Mouse (Mus musculus) erythroblast, embryonic 14.5 days (primary cell): Measurements from ENCODE around the gene Hephl1.

Experiments used
- GATA1 ChIP-seq: IDR thresholded peaks from 2 replicates; pipeline ENCODE4 v1.6.1; 2012; ENCODE audit warnings: low read length, inconsistent platforms, mixed read lengths
- TAL1 ChIP-seq: IDR thresholded peaks from 3 replicates; pipeline ENCODE4 v1.6.1; 2012; ENCODE audit warnings: low read length, inconsistent platforms, mixed read lengths

DNA sequence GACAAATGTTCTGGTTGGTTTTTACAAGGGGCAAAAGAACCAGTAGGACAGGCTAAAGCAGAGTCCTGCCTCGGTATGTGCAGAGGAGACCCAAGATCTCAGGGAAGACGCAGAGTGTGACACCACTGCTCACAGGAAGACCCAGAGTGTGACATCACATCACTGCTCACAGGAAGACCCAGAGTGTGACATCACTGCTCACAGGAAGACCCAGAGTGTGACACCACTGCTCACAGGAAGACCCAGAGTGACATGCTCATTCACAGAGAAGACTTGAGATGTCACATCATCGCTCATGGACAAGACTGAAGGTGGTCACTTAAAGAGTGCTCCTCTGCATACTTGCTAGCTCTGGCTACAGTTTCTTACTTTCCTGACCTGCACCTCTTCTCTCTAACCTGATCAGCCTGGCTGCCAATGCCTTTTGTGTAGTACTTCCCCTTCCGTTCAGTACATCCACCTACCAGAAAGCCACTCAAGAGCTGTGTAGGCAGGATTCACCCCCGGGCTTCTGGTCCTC is 91.3 kb downstream of the Hephl1 start:
- no peak for TF ChIP-seq GATA1
- TF ChIP-seq TAL1: no peak
